In genomic region chr4:62669094-62670071, GRCm38 (mm10) we compare ENCODE assay signal across 10 mouse cellular contexts.
DNase-seq lines count a peak whose midpoint lies in the region; ATAC-seq and TF ChIP-seq lines count a peak whose summit lies in the region.
"Had no signal": no experiment of that assay in that cellular context is flagged by ENCODE, and none has a peak within 500 bp of the region (broad histone marks: within the 10 kb centered on the region; RNA-seq: fewer than 3 reads in every experiment).

No protein-coding gene starts in this region.

- H3K9me3 ChIP-seq in heart, postnatal 0 days (replicated peaks; ENCODE audit: control insufficient read depth, low read length) = no peaks in the 10 kb centered on the region
- no peaks in the 10 kb centered on the region for H3K9me3 ChIP-seq in lung, postnatal 0 days (ENCODE audit: low read length)
- H3K9me3 ChIP-seq: neural tube, embryonic 12.5 days had no signal

- peak; percentile 78 for ATAC-seq in heart, postnatal 0 days (ENCODE audit: insufficient read depth, low read depth)
- peak; percentile 26; the same call in 1 of the 2 replicates for ATAC-seq in lung, postnatal 0 days
- no peak for ATAC-seq in megakaryocyte progenitor cell, adult 5-6 weeks (replicated peaks; ENCODE audit: poor library complexity)

- no peaks in the 10 kb centered on the region for H3K36me3 ChIP-seq in heart, postnatal 0 days (replicated peaks; ENCODE audit: control insufficient read depth, insufficient read depth, low read length)
- H3K36me3 ChIP-seq in lung, postnatal 0 days (ENCODE audit: insufficient read depth, low read length) = no peaks in the 10 kb centered on the region
- H3K36me3 ChIP-seq: neural tube, embryonic 12.5 days had no signal

- peak overlapping the region; percentile 56 for H3K27ac ChIP-seq in heart, postnatal 0 days (ENCODE audit: low read depth)
- no peak overlapping the region for H3K27ac ChIP-seq in lung, postnatal 0 days (ENCODE audit: low read length)
- H3K27ac ChIP-seq: left cerebral cortex, adult 2 months; neural tube, embryonic 12.5 days had no signal

- DNase-seq in adrenal gland, adult 2 months = peak; percentile 85
- DNase-seq in brain, adult 2 months (ENCODE audit: low read depth, low spot score) = peak; percentile 78
- peak; percentile 51 for DNase-seq in heart, postnatal 0 days (ENCODE audit: low spot score)
- DNase-seq in lung, postnatal 0 days (ENCODE audit: low spot score) = peak; percentile 42
- no peak for DNase-seq in B cell, adult 2 months
- DNase-seq in embryo, embryonic 10.5 days (ENCODE audit: low spot score) = no peak

- peaks cover 27% of the 10 kb centered on the region for H3K4me1 ChIP-seq in heart, postnatal 0 days (ENCODE audit: control insufficient read depth, insufficient read depth)
- peaks cover 11% of the 10 kb centered on the region for H3K4me1 ChIP-seq in lung, postnatal 0 days (ENCODE audit: insufficient read depth, low read depth, low read length)

- no peak overlapping the region for H3K9ac ChIP-seq in heart, postnatal 0 days (replicated peaks; ENCODE audit: low read depth, low read length)
- no peak overlapping the region for H3K9ac ChIP-seq in lung, postnatal 0 days (replicated peaks; ENCODE audit: low read depth)
- H3K9ac ChIP-seq: neural tube, embryonic 12.5 days had no signal

- H3K4me3 ChIP-seq in heart, postnatal 0 days (ENCODE audit: low read depth, low read length) = no peak overlapping the region
- no peak overlapping the region for H3K4me3 ChIP-seq in lung, postnatal 0 days (ENCODE audit: low read depth, low read length)
- H3K4me3 ChIP-seq: erythroblast, embryonic 14.5 days; left cerebral cortex, adult 2 months; neural tube, embryonic 12.5 days had no signal

- peak; percentile 2; the same call in 1 of the 2 replicates for TF ChIP-seq CTCF in heart, postnatal 0 days (IDR thresholded peaks at IDR 0.05; ENCODE audit: low read depth)
- TF ChIP-seq CTCF in lung, postnatal 0 days (IDR thresholded peaks at IDR 0.05) = peak; percentile 26; the same call in 1 of the 2 replicates

- H3K4me2 ChIP-seq in heart, postnatal 0 days (ENCODE audit: low read depth, low read length) = no peak overlapping the region
- no peak overlapping the region for H3K4me2 ChIP-seq in lung, postnatal 0 days (replicated peaks; ENCODE audit: low read depth, low read length)
- H3K4me2 ChIP-seq: neural tube, embryonic 12.5 days had no signal

- 44% methylated on average over 13 of the region's 13 CpGs for WGBS in heart, postnatal 0 days
- WGBS in lung, postnatal 0 days = 40% methylated on average over 13 of the region's 13 CpGs

- no peaks in the 10 kb centered on the region for H3K27me3 ChIP-seq in heart, postnatal 0 days (ENCODE audit: control insufficient read depth, insufficient read depth, low read length)
- no peaks in the 10 kb centered on the region for H3K27me3 ChIP-seq in lung, postnatal 0 days (replicated peaks; ENCODE audit: insufficient read depth, low read length)
- H3K27me3 ChIP-seq: neural tube, embryonic 12.5 days had no signal

- no peak for TF ChIP-seq EP300 in heart, postnatal 0 days (IDR thresholded peaks at IDR 0.05; ENCODE audit: low read depth)
- no peak for TF ChIP-seq EP300 in lung, postnatal 0 days (IDR thresholded peaks at IDR 0.05)

Comparison
In these comparisons a context has a peak if more than half of its experiments do, and no peak if none do; other contexts are left out.
1. DNase-seq: peak in adrenal gland, adult 2 months (single experiment), brain, adult 2 months (single experiment), heart, postnatal 0 days (single experiment) and lung, postnatal 0 days (single experiment); none in B cell, adult 2 months (0 of 2) and embryo, embryonic 10.5 days (single experiment).